Mouse (Mus musculus): ENCODE results near the gene Hsp90ab1. TPM values are rescaled to one million over a fixed set of nuclear protein-coding genes. Genes with fewer than 3 reads are reported as not detected.

Gene Hsp90ab1
- polyA plus RNA-seq (2012; rRNA removed) = 635 and 857 TPM in 2 replicates

DNA sequence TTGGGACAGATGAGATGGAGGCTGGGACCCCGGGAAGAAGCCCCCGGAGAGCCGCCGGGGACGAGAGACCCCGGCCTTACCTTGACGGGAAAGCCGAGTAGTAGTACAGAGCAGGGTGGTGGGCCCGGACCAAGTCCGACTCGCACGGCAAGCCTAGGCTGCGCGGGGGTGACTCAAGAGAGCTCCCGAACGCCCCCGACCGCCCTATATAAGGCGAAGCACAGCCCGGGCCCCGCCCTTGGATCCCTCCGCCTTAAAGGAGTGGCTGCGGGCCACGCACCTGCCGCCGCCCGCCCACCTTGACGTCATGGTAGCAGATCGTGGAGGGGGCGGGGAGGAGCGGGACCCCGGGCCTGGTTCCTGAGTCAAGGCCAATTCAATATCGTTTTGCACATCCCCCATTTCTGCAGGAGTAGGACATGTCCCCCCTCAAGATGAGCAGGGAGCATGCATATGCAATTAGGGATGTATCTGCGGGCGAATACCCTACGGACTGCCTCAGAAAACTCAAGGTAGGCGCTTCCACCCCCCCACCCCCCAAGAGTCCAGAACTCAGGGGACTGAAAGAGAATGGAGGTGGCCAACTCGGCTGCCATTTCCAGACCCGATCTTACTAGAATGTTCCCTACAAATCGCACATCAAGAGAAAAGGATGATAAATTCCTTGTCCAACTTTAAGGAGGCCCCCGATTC, at the start of gene Hsp90ab1:
Gene Hsp90ab1, minus strand, starts transcription at position 185 of the 693 bp plus-strand sequence.
- DNase-seq (ENCODE audit: low spot score) = peak; percentile 100

DNA sequence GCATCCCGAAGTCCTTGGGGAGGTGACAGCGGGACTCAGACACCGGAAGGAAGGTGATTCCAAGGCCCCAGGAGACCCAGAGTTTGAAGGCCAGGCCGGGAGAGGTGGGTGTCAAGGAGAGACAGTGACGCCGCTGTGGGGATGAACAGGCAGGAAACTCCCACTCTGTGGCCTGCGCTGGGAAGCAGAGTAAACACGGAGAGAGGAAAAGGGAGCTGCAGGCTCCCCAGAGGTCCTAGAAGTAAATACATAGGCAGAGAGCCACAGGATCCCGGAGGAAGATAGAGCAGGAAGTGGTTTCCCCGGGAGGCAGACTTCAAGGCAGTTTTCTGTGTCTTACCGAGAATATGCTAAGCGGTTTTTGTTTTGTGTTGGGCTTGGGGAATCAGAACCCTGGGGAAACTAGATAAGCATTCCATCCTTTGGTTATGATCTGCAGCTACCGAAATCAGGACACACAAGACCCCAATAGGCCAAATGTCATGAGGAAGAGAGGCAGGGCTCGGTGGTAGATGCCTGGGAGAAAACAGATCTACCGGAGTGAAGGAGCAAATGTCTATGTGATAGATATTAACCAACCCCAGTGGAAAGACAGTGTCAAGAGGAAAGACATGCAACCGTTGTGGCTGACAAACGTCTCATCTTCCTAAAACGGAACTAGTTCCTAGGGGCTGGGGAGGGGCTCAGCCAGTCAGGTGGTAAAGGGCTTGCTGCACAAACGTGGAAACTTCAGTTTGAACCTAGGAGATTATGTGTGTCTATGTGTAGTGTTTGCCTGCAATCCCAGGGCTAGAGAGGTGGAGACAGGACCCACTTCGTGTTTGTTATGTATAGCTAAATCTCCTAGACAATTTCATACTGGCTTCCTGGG, 46.5 kb upstream of the Hsp90ab1 start:
- DNase-seq (ENCODE audit: low spot score) = no peak

DNA sequence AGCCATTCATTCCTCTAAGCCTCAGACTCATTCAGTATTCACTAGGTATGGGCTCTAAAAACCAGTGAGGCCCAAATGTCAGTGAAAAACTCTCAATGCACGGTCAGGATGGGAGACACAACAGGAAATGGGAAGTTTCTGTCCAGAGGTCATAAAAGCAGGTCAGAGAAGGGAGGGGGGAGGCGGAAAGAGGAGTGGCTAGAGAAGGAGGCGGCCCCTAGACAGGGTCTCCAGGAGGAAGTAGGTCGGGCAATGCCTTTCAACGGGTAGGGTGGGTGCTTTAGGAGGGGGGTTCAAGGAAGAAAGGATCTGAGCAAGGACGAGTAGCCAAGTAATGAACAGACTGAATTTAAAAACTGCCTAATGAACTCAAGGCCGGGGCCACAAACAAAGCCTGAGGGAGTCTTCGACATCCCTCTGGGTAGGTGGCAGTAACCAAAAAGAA, 45.9 kb upstream of the Hsp90ab1 start:
- DNase-seq (ENCODE audit: low spot score) = no peak

DNA sequence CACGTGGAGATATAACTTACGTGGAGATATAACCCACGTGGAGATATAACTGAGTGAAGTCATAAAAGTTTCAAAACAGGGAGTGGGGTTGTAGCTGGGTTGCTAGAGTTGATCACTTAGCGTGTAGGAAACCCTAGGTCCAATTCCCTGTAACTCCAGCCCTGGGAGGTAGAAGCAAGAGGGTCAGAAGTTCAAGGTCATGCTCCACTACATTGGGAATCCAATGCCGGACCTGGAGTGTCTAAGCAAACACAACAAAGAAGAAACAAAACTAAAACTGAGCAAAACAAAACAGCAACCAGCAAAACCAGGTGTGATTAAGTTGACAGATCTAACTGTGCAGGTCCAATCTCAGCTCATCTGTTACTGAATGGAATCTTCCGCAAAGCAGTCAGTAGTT, 44.6 kb upstream of the Hsp90ab1 start:
- DNase-seq (ENCODE audit: low spot score) = no peak

DNA sequence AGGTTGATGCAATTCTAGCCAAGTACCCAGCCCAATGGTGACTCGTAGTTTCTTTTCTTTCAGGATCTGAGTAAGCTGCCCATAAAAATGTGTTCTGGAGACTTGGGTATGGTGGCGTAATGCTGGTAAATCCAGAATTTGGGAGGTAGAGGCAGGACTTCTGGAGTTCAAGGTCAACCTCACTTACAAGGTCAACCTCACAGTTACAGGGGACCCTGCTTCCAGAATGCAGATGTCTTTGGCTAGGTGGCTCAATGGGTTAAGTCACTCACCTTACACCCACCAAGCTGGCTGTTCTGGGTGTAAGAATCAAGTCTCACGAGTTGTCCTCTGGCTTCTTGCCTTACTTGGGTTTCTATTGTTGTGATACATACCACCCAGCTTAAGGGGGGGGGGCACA, 43.6 kb upstream of the Hsp90ab1 start:
- DNase-seq (ENCODE audit: low spot score) = no peak

DNA sequence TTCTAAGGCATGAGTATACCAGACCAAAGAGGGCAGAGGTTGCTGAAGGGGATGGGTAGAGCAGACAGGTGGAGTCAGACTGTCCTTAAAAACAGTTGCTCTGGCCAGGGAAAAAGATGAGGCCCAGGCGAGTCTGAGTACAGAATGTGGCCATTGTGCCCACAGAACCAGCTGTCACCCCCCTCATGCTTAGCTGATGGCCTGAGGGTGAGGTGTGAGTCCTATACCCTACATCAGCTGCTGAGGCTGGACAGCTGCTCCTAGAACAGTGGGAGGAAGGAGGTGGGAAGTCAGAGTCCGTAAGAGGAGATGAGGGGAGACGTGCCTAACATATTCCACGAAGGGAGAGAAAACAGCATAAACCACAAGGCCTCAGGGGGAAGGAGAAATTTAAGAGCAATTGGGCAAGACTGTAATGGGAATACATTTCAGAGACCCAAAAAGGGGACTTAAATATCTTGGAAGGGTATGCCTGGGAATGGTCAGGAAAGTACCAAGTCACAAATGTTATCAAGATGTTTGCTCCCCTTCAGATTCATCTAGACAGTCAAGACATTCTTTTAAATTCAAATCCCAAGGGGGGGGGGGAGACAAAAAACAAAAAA, 43.1 kb upstream of the Hsp90ab1 start:
- no peak for DNase-seq (ENCODE audit: low spot score)

DNA sequence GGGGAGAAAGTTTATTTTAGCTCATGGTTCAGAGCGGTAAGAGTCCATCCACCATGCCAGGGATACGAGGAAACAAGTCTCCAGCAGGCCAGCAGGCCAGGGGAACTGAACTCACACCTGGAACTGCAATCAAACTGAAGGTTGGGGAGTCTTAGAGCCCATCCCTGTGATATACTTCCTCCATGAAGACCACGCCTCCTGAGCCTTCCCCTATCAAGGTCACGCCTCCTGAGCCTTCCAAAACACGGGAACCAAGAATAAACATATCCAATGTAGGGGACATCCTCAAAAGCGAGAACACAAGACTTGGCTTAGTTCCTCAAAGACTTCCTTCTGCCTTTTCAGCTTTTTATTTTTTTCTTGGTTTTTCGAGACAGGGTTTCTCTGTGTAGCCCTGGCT, 39.9 kb upstream of the Hsp90ab1 start:
- no peak for DNase-seq (ENCODE audit: low spot score)

DNA sequence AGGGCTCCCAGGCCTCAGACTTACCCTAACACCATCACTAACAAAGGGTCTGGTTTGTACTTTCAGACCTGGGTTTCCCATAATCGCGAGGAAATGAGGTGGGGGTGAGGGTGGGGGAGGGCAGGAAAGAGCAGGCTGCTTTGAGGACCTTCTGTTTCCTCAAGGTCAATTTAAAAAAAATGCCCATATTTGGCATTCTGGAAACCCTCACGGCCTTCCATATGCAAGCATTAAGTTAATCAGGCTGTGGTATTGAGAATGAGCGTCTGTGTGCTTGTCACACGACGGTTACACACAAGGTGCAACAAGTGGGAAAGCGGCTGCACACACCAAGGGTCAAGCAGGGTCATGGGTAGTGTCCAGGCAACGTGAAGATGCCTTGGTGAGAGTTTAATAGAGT, 38.9 kb upstream of the Hsp90ab1 start:
- no peak for DNase-seq (ENCODE audit: low spot score)

DNA sequence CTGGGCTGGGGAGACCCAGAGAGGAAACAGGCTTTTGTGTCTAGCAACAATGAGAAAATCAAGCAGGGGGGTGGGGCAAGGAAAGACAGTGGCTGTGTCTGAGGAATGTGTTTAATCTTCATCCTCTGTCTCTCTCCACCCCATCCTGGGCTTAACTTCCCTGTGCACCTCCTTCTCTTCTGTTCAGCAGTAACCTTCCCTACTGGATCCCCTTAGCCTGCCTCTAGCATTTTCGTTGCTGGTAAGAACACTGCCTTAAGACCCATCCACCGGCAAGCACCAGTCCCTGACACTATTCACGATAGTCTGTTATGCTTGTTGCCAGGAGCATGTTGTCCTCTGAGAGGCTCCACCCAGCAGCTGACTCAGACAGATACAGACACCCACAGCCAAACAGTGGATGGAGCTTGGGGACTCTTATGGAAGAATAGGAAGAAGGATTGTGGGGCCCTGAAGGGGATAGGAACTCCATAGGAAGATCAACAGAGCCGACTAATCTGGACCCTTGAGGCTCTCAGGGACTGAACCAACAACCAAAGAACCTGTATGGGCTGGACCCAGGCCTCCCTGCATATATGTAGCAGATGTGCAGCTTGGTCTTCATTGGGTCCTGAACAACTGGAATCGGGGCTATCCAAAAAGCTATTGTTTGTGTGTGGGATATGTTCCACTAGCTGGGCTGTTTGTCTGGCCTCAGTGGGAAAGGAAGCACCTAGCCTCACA, 37.2 kb upstream of the Hsp90ab1 start:
- no peak for DNase-seq (ENCODE audit: low spot score)

DNA sequence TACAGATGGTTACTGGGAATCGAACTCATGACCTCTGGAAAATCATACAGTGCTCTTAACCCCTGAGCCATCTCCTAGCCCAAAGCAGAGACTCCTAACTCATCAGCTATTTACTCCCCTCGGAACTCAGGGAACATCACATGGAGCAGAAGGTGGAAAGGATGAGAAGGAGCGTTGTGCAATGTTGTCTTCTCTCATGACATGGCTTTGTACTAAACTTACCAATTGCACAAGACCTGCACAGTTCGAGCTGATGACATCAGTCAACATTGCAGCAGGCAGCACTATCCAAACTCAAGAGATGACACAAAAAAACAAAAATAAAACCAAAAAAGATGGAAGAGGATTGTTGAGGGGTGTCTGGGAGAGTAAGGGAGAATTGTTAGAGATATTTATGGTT, 35.3 kb upstream of the Hsp90ab1 start:
- DNase-seq (ENCODE audit: low spot score) = no peak

DNA sequence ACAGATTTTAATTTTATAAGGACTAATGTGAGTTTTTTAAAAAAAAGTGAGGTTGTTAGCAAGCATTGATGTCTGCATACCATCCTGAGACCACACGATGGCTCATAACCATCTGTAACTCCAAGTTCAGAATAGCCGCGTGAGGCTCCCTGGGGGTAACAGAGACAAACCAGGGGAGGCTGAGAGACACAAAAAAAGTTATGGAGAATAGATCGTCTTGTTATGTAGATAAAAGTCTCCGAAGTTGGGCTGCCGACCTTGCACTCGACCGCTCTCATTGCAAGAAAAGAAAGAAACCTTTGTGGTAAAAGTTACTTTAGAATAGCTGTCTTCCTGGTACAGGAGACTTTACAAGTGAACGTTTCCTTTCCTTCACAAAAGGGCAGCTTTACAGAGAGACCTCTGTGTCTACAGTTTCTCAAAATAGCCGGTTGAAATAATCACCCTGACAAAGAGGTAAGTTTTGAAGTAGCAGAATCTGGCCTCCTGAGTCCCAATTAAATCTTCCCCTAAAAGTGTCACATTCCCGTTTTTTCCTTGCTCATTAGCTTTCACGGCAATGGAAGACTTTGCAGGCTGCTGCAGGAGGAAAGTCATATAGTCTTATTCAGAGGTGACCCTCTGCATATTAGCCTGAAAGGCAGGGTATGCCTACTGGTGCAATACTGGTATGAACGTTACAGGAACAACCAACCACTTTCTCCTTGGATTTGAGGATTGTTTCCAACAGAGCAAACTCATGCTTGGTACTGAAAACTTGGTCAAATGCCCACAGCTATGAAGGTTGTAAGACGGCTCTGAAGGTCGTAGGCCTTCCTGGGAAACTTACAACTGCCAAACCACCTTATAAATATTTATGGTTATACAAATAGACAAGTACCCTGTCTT, 34.2 kb upstream of the Hsp90ab1 start:
- DNase-seq (ENCODE audit: low spot score) = no peak

DNA sequence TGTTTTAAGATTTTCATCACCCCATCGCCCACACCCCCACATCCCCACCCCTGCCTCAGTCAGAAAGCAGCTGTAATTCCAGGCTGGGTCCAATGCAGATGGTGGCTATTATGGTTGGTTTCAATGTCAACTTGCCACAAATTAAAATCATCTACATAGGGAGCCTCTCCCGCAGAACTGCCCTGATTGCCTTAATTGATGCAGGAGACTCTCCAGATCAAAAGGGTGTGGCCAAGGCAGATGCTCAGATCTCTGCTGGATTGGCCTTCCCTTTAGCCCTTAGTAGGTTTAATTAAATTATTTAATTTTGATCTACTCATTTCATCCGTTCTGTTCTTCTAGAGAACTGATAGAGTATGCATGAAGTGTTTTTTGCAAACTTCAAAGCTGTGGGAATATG, 29.9 kb upstream of the Hsp90ab1 start:
- no peak for DNase-seq (ENCODE audit: low spot score)

DNA sequence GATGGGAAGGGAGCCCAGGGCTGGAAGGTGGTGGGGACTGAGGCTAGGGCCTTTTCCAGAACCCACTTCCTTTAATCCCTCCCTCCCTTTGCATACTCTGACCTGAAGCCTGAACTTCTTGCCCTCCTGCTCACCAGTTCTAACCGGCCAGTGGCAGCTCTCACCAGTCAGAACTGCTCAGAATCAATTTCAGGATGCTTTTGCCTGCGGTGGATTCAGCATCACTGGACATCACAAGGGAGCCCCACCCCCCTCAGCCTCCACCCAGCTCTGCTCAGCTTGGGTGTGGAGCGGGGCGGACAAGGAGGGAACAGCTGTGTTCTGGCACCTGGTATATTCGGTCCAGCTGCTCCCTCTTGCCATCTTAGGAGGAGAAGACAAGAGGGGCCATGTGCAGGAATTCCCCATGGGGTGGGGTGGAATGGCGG, 28.8 kb upstream of the Hsp90ab1 start, which contains the start of gene Mymx:
Gene Mymx, minus strand, starts transcription at position 226 of the 428 bp plus-strand sequence.
- DNase-seq (ENCODE audit: low spot score) = no peak

DNA sequence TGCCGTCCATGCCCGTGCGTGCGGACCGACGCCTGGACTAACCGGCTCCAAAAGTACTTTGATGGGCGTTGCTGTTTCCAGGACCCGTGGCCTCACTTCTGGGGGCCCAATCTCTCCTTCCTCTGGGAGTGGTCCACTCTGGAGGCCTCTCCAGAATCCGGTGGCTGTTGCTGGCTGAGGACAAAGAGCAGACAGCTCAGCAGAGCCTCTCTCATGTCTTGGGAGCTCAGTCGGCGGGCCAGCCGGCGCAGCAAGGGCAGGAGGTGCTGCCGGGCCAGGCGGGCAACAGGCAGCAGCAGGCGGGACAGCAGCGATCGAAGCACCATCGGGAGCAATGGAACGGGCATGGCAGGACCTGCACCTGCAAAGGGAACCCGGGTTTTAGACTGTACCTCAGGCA, 28.3 kb upstream of the Hsp90ab1 start:
- DNase-seq (ENCODE audit: low spot score) = no peak

DNA sequence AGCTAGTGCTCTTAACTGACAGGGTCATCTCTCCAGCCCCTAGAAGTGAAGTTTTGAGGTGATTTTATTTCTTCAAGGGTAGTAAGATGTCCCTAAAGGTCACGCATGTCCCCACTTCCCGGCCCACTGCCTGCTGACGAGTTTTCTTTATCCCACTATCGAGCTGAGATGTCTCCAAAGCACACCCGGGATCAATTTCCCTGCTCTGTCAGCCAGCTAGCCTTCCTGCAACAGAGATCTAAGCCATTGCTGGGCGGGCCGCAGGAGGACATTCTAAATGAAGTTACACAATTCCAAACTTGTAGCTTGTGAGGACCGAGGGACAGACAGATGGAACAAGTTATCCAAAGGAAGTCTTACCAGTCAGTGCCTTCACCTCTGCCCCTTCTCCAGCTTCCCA, 27.2 kb upstream of the Hsp90ab1 start:
- DNase-seq (ENCODE audit: low spot score) = no peak

DNA sequence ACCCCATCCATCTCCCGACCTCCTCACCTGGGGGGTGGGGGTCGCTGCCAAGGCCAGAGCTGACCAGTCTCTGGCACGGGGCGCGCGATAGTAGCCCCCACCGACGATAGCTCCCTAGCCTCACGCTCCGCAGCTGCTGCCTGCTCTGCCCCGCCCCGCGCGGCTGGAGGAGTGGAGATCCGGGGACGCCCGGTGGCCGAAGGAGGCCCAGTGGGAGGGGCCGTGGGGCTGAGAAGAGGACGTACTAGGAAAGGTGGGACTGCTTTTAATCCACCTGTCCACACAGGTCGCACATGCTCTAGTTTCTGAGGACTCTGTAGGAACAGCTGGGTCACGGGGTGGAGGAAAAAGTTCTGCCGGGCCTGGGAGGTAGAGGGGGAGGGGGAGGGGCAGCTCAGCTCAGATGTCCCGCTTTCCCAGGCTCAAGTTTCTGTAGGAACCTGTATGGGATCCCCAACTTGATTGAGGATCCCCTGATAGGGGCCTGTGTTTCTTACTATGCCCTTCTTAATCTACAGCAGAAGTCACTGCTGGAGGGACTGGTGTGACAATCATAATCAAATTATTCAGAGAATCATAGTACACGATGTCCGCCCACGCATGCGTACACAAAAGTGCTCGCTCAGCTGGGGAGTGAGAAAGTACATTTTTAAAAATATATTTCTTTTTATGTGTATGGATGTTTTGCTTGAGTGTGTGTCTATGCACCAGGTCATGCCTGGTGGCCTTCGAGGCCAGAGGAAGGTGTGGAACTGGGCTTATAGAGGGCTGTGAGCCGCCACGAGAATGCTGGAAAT, 26.6 kb upstream of the Hsp90ab1 start, which contains the start of gene Slc29a1:
Gene Slc29a1, minus strand, starts transcription at position 161 of the 797 bp plus-strand sequence.
- DNase-seq (ENCODE audit: low spot score) = peak; percentile 59

DNA sequence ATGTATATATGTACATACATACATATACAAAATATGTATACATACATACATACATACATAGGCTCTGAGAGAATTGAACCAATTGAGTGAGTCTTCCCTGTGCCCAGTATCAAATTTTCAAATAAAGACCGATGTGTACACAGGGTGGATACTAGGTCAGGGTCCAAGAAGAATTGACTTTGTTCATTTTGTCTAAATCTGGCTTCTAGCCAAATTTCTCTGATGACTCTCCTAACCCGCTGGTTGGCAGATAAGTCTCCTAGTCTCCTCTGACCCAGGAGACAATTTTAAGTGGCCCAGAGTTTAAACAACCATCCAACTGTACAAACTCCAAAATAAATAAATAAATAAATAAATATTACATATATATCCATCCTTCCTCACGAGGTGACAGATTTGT, 25.8 kb upstream of the Hsp90ab1 start:
- DNase-seq (ENCODE audit: low spot score) = no peak

DNA sequence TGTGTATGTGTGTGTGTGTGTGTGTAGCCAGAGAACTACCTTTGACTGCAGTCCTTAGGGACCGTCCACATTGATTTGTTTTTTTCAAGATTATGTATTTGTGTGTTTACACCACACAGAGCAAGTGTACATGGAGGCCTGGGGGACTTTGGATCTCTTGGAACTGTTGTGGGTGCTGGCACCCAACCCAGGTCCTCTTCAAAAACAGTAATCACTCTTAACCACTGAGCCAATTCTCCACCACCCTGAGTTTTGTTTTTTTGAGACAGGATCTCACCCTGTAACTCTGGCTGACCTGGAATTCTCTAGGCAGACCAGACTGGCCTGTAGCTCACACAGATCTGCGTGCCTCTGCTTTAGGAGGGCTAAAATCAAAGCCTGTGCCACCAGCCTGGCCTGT, 25.3 kb upstream of the Hsp90ab1 start:
- DNase-seq (ENCODE audit: low spot score) = no peak

DNA sequence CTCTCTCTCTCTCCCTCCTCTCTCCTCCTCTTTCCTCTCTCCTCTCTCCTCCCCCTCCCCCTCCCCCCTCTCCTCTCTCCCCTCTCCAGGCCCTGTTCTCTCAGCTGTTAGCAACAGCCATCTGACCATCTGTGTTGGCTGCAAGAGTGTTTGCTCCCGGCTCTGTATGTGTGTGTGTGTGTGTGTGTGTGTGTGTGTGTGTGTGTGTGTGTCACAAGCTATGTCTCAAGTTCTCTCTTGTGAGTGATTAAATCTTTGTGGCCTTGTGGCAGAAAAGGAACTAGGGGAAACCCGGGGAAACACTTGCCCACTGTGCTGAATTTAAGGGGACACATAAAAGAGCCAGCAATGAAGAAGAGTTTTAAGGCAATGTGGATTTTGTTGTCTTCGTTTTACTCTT, 24.7 kb upstream of the Hsp90ab1 start:
- no peak for DNase-seq (ENCODE audit: low spot score)
